ENCODE assay signal across 10 mouse cellular contexts in genomic region chr11:66846043-66846775, GRCm38 (mm10).
A peak's percentile ranks its signal among the peaks of the same experiment; 100 is the strongest.
DNase-seq lines count a peak whose midpoint lies in the region; TF ChIP-seq lines count a peak whose summit lies in the region.
"Had no signal": no experiment of that assay in that cellular context is flagged by ENCODE, and none has a peak within 500 bp of the region (broad histone marks: within the 10 kb centered on the region; RNA-seq: fewer than 3 reads in every experiment).

No protein-coding gene starts in this region.

- no peak for TF ChIP-seq CTCF in heart, adult 2 months (IDR thresholded peaks at IDR 0.05)

- H3K9ac ChIP-seq in heart, adult 2 months (ENCODE audit: low read depth, low read length): no peak overlapping the region

- H3K36me3 ChIP-seq in hindbrain, embryonic 10.5 days: no peaks in the 10 kb centered on the region
- H3K36me3 ChIP-seq in heart, adult 2 months (ENCODE audit: control insufficient read depth, insufficient read depth, low read length): no peaks in the 10 kb centered on the region

- H3K27me3 ChIP-seq in hindbrain, embryonic 10.5 days (ENCODE audit: insufficient read depth, poor library complexity, severe bottlenecking): no peaks in the 10 kb centered on the region
- no peaks in the 10 kb centered on the region for H3K27me3 ChIP-seq in heart, adult 2 months (ENCODE audit: control insufficient read depth, insufficient read depth, low read length)

- intact Hi-C loops in heart, adult 2 months (cut with DNase I): no loop called here
- intact Hi-C loops in heart, postnatal 10 days (cut with DNase I): no loop called here

- H3K9me3 ChIP-seq in hindbrain, embryonic 10.5 days: no peaks in the 10 kb centered on the region

- WGBS in hindbrain, embryonic 10.5 days: 31% methylated on average over 9 of the region's 9 CpGs
- 43% methylated on average over 9 of the region's 9 CpGs for WGBS in heart, adult 2 months

- no peaks in the 10 kb centered on the region for H3K79me2 ChIP-seq in heart, adult 2 months (replicated peaks; ENCODE audit: control insufficient read depth, insufficient read depth, low read length)

- H3K4me3 ChIP-seq in hindbrain, embryonic 10.5 days: no peak overlapping the region
- H3K4me3 ChIP-seq in heart, adult 2 months: no peak overlapping the region

- peak overlapping the region; percentile 73 for H3K27ac ChIP-seq in hindbrain, embryonic 10.5 days
- H3K27ac ChIP-seq in heart, adult 2 months: no peak overlapping the region
- H3K27ac ChIP-seq: macrophage had no signal

- TF ChIP-seq EP300 in heart, adult 2 months (IDR thresholded peaks at IDR 0.05; ENCODE audit: insufficient read depth, low read depth, low read length): no peak

- peaks cover 10% of the 10 kb centered on the region for H3K4me1 ChIP-seq in hindbrain, embryonic 10.5 days (replicated peaks)
- H3K4me1 ChIP-seq in heart, adult 2 months (ENCODE audit: control insufficient read depth, insufficient read depth, low read length): no peaks in the 10 kb centered on the region

- TF ChIP-seq POLR2A in heart, adult 2 months (IDR thresholded peaks at IDR 0.05; ENCODE audit: insufficient read depth, low read depth, low read length): no peak

- peak; percentile 1 for DNase-seq in right cerebral cortex, adult 18-20 months
- DNase-seq in right cerebral cortex, postnatal 36 days (ENCODE audit: low spot score in 2 of 2): no peak
- no peak for DNase-seq in hindbrain, embryonic 10.5 days (ENCODE audit: low spot score)
- DNase-seq in layer of hippocampus, postnatal 36 days: peak; percentile 11 to 16
- peak; percentile 26 for DNase-seq in right cerebral cortex, postnatal 4 days
- DNase-seq in heart, adult 2 months: no peak
- DNase-seq in gastrocnemius, postnatal 10 days: no peak
- DNase-seq in heart, postnatal 10 days: no peak
- DNase-seq: cerebellum, postnatal 36 days had no signal

Comparison
In these comparisons a context has a peak if more than half of its experiments do, and no peak if none do; other contexts are left out.
1. DNase-seq: peak in right cerebral cortex, adult 18-20 months (single experiment), layer of hippocampus, postnatal 36 days (2 of 2) and right cerebral cortex, postnatal 4 days (single experiment); none in right cerebral cortex, postnatal 36 days (0 of 2), hindbrain, embryonic 10.5 days (single experiment), heart, adult 2 months (0 of 2), gastrocnemius, postnatal 10 days (single experiment) and heart, postnatal 10 days (0 of 2).